Mouse (Mus musculus): Measurements from ENCODE around the gene Shc2.

DNA sequence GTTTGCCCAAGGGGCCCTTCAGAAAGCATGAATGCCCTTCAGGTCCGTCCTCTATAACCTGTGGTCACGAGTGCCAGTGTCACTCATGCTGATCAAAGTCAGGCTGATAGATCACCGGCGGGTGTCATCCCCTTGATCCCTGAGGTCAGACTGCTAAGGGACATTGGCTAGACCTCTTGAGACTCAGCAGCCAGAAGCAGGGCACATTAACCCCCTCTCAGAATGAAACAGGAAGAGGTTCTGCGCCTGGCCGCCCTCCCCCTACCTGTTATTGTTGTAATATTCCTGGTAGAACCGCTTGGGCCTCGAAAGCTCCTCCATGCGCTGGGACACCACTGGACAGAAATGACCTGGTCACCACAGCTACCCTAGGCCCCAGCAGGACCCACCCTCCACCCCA, 53.3 kb downstream of the Shc2 start:
- TF ChIP-seq CTCF (conservative IDR thresholded peaks at IDR 0.05; ENCODE audit: insufficient read depth, insufficient read length, low read depth, low read length) (no peak), POLR2A (IDR thresholded peaks at IDR 0.05; ENCODE audit: low read depth, low read length) (no peak)
